Mouse (Mus musculus) liver, embryonic 13.5 days (tissue): ENCODE data around the gene Arhgap24. TPM values are rescaled to one million over a fixed set of nuclear protein-coding genes. Genes with fewer than 3 reads are reported as not detected.

Source experiments
- ATAC-seq: fragments of 200-750 bp; cut with Nextera tagmentation; 2 replicates; pipeline ENCODE4 v1.8.0; 2017; ENCODE audit warnings: low read depth, mild to moderate bottlenecking, moderate number of reproducible peaks, moderate library complexity
- DNase-seq: peaks from one replicate; pipeline ENCODE4 v3.0.0; 2022
- H3K27ac ChIP-seq: fragments of 300-500 bp; sonication (generic); 2 replicates; pipeline ENCODE4 v1.5.1; 2015; ENCODE audit warnings: moderate library complexity, mild to moderate bottlenecking, inconsistent platforms
- H3K27me3 ChIP-seq: fragments of 300-500 bp; sonication (generic); 2 replicates; pipeline ENCODE4 v1.6.1; 2015; ENCODE audit warnings: mild to moderate bottlenecking, inconsistent platforms
- H3K36me3 ChIP-seq: fragments of 300-500 bp; sonication (generic); 2 replicates; pipeline ENCODE4 v1.6.1; 2015; ENCODE audit warnings: mild to moderate bottlenecking, inconsistent platforms
- H3K4me1 ChIP-seq: fragments of 300-500 bp; sonication (generic); replicated peaks from 2 replicates; pipeline ENCODE4 v1.6.1; 2015; ENCODE audit warnings: inconsistent platforms
- H3K4me2 ChIP-seq: fragments of 300-500 bp; sonication (generic); 2 replicates; pipeline ENCODE4 v1.6.1; 2015; ENCODE audit warnings: inconsistent platforms, mild to moderate bottlenecking, moderate library complexity
- H3K4me3 ChIP-seq: fragments of 300-500 bp; sonication (generic); replicated peaks from 2 replicates; pipeline ENCODE4 v1.5.1; 2015; ENCODE audit warnings: mild to moderate bottlenecking, inconsistent platforms
- H3K9ac ChIP-seq: fragments of 300-500 bp; sonication (generic); 2 replicates; pipeline ENCODE4 v1.6.1; 2015; ENCODE audit warnings: mild to moderate bottlenecking, inconsistent platforms
- H3K9me3 ChIP-seq: fragments of 300-500 bp; sonication (generic); replicated peaks from 2 replicates; pipeline ENCODE4 v1.6.1; 2016; ENCODE audit warnings: inconsistent platforms
- WGBS: fragments of 180-500 bp; shearing (Covaris S2); methylation state at CpG from one replicate; pipeline ENCODE4 v1.1.7; 2015; ENCODE audit not compliant: insufficient replicate concordance; 5-methylcytosine and 5-hydroxymethylcytosine counted together
- polyA plus RNA-seq: library from polyadenylated mRNA; unstranded; fragments of >200 nt; fragmentation: Nextera tagmentation; extraction: Ambion mirVana; gene quantifications from 2 replicates; pipeline ENCODE4 v1.2.1, GENCODE M21; 2015

Arhgap24 gene
- polyA plus RNA-seq, 1 experiment from 2014 or later, result 2.0 TPM

DNA sequence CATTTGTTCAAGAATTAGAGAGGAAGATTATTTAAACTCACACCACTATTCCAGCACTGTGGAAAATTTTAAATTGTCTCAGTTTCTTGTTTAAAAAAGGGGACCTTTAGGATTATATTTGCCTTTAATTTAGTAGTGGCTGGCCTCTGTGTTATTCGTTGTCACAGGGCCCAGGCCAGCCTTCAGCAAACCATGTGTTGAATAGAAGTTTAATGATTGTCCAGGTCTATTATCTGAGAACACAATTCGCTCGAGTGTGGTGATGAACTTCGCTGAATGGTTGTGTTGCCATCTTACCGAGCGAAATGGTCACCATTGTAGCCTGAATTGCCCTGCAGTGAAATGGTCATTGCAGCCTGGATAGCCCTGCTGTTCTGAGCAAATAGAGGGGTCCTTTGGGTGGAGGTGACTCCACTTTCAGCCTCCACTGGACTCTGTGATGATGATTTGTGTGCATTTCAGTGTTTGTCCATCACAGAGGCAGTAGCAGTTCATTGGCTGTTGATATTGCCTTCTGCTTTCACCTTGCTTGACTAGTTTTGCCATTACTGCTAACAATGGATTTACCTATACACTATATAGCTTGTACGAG lies 329.3 kb downstream of the Arhgap24 start:
- Histone ChIP-seq H3K4me1 (no peaks in the 10 kb centered on the region), H3K36me3 (no peaks in the 10 kb centered on the region), H3K9me3 (no peaks in the 10 kb centered on the region), H3K27me3 (no peaks in the 10 kb centered on the region), H3K27ac (no peak overlapping the region), H3K9ac (no peak overlapping the region), H3K4me2 (no peak overlapping the region), H3K4me3 (no peak overlapping the region)
- no peak for ATAC-seq
- WGBS, result 68% methylated on average over 7 of the region's 7 CpGs
- no peak for DNase-seq

DNA sequence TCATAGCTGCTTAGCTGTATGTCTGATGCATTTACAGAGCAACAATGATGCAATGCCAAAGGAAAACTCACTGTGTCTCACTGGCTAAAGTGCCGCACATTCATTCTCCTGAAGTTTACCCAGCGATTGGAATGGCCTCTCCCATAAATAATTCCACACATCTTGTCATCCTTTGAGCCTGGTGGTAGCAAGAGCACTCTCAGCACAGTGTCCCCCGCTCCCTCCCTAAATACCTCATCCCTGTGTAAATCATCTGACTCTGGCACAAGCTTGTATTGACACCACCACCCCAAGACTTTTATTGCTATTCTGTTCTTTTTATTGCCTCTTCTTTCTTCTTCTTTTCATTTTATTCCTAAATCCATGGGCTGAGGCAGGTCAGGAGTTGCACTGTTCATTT lies 332.1 kb downstream of the Arhgap24 start:
- no peak overlapping the region for H3K4me3 ChIP-seq
- no peaks in the 10 kb centered on the region for H3K9me3 ChIP-seq
- H3K9ac ChIP-seq, result no peak overlapping the region
- H3K4me1 ChIP-seq, result no peaks in the 10 kb centered on the region
- no peak for ATAC-seq
- WGBS, result 52% methylated on average over 3 of the region's 3 CpGs
- H3K27me3 ChIP-seq, result no peaks in the 10 kb centered on the region
- no peak for DNase-seq
- no peak overlapping the region for H3K4me2 ChIP-seq
- no peak overlapping the region for H3K27ac ChIP-seq
- H3K36me3 ChIP-seq, result no peaks in the 10 kb centered on the region

DNA sequence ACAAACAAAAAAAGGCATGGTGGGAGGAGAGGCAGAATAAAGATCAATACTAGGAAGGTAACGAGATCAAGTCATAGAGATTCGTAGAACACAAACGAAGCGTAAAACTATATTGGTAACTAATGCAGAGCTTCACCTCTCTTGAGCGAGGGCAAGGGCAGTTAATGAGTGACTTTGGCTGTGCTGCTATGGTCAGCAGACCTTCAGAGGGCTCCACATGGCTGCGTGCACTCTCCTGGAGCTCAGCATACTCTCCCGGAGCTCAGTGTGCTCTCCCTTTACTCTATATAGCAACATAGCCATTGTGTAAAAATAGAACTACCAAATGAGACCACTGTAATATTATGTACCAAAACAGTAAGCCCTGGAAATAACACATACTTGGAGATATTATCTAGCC lies 336.4 kb downstream of the Arhgap24 start:
- Histone ChIP-seq H3K4me1 (no peaks in the 10 kb centered on the region), H3K4me2 (no peak overlapping the region), H3K27ac (no peak overlapping the region), H3K9me3 (no peaks in the 10 kb centered on the region), H3K9ac (no peak overlapping the region), H3K36me3 (no peaks in the 10 kb centered on the region), H3K27me3 (no peaks in the 10 kb centered on the region), H3K4me3 (no peak overlapping the region)
- 63% methylated on average over 7 of the region's 7 CpGs for WGBS
- DNase-seq, result no peak
- peak; percentile 73 for ATAC-seq

DNA sequence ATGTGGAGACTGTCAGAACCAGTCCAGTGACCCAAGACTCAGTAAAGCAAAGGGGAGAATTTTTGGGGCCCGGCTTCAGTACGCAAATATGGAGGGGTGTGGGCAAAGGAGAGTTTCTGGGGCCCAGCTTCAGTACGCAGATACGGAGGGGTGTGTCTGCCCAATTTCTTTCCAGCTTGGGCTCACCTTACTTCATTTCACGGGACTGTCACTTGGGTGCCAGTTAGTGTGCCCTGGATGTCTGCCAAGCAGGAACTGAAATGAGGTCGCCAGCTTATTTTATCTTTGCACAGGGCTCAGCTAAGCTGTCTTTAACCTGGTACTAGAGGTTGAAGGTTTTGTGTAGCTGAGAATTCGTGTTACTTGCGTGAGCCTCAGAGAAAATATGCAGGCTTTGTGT lies 344.3 kb downstream of the Arhgap24 start:
- Histone ChIP-seq H3K27ac (no peak overlapping the region), H3K4me3 (no peak overlapping the region), H3K4me1 (no peaks in the 10 kb centered on the region), H3K27me3 (no peaks in the 10 kb centered on the region), H3K4me2 (no peak overlapping the region), H3K9ac (no peak overlapping the region), H3K36me3 (no peaks in the 10 kb centered on the region), H3K9me3 (no peaks in the 10 kb centered on the region)
- no peak for DNase-seq
- no peak for ATAC-seq
- 67% methylated on average over 8 of the region's 8 CpGs for WGBS

DNA sequence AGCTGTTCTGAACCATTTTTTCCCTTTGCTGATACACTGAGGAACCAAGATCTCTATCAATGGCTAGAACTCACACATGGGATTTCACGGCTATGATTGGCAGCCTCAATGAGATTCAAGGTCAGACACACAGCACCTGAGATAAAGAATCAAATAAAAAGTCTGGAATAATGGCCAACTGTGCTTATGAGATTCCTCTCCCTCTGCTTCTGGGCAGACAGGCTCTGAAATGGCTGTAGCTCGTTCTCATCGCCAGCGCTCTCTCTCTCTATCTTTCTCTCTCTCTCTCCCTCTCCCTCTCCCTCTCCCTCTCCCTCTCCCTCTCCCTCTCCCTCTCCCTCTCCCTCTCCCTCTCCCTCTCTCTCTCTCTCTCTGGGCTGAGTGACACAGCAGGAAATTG lies 357.9 kb downstream of the Arhgap24 start:
- Histone ChIP-seq H3K9me3 (no peaks in the 10 kb centered on the region), H3K4me1 (no peaks in the 10 kb centered on the region), H3K27me3 (no peaks in the 10 kb centered on the region), H3K4me2 (no peak overlapping the region), H3K4me3 (no peak overlapping the region), H3K9ac (no peak overlapping the region), H3K27ac (no peak overlapping the region), H3K36me3 (no peaks in the 10 kb centered on the region)
- no peak for ATAC-seq
- 69% methylated on average over 4 of the region's 4 CpGs for WGBS
- no peak for DNase-seq

DNA sequence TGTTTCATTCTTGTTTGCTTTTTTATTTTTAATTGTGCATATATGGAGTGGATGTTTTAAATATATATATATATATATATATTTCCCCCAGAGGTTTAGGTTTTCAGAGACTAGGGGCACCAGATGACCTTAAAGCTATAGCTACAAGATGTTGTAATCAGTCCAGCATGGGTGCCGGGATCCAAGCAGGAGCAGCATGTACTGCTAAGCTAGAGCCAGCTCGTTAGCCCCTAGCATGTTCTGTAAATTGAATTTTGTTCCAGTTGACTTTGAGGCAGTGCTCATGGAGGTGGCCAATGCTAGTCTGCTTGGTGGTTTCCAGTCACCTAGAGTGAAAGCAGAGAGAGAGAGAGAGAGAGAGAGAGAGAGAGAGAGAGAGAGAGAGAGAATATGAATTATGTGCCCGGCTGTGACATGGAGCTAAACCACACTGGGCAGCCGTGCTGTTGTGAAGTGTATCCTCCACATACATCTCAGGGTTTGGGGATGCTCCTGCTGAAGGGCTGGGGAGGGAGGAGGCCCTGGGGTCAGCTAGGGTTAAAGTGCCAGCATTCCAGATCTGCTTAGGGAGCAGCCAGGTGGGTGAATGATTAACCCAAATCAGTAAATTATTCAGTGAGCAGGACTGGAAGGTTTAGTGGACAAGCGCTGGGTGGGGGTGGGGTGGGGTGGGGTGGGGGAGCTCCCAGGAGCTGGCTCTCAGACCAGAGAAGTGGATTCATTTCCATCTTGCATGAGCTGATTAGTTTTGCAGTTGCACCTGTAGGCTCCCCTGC lies 362.9 kb downstream of the Arhgap24 start:
- Histone ChIP-seq H3K4me1 (no peaks in the 10 kb centered on the region), H3K36me3 (no peaks in the 10 kb centered on the region), H3K27ac (no peak overlapping the region; the same call in 1 of the 2 replicates), H3K4me2 (no peak overlapping the region), H3K27me3 (no peaks in the 10 kb centered on the region), H3K4me3 (no peak overlapping the region), H3K9ac (no peak overlapping the region), H3K9me3 (no peaks in the 10 kb centered on the region)
- ATAC-seq, result peak; percentile 75
- DNase-seq, result no peak
- WGBS, result 38% methylated on average over 5 of the region's 5 CpGs

DNA sequence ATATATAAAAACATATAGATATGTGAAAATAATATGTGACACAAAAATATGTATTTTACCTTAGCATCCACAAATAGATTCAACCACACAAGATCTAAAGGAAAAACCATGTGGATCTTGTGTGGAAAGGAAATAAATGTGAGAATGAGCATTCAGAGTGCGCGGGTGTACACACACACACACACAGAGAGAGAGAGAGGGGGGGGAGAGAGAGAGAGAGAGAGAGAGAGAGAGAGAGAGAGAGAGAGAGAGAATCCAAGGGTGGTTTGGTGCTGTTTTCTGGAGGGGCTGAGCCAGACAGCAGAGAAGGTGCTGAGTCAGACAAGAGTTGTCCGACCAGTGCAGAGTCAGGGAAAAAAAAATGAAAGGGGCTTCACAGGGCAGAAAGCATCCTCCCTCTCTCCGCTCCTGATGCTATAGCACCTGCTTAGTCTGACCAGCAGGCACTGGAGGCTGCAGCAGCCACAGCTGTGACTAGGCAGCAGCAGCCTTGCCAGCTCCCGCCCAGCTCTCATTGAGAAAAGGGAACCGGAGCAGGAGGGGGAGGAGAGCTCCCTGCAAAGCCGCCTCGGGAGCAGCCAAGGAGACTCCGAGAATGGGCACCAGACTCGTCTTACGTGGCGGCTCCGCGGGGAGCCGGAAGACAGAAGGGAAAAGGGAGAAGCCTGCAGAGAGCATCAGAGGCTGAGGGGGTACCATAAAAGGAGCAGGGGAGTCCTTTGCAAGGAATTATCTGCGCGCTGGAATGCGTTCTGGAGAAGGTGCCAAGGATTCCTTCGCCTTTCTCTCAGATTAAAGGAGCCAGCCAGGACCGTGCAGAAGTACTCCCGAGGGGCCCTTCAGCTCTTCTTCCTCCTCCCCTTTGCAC lies 363.8 kb downstream of the Arhgap24 start:
- Histone ChIP-seq H3K27me3 (no peaks in the 10 kb centered on the region), H3K4me3 (peak overlapping the region; percentile 39), H3K36me3 (no peaks in the 10 kb centered on the region), H3K27ac (no peak overlapping the region), H3K4me1 (no peaks in the 10 kb centered on the region), H3K9ac (no peak overlapping the region), H3K9me3 (no peaks in the 10 kb centered on the region), H3K4me2 (peak overlapping the region; percentile 56)
- ATAC-seq (peak; percentile 57), DNase-seq (no peak)
- 2% methylated on average over 21 of the region's 21 CpGs for WGBS

DNA sequence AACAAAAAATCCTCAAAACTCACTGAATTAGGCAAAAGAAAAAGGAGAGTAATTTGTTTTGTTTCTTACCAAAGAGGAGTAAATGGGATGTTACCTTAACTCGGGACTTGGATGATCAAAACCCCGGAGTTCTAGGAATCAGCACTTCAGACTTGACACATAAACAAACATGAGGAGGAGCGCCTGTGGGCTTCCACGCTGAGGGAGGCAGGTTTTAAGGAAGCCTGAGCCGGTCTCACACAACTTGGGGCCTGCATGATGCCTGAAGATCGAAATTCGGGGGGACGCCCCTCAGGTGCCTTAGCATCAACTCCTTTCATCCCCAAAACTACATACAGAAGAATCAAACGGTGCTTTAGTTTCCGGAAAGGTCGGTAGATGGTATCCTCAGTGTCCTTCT lies 364.6 kb downstream of the Arhgap24 start:
- Histone ChIP-seq H3K36me3 (no peaks in the 10 kb centered on the region), H3K27me3 (no peaks in the 10 kb centered on the region), H3K9me3 (no peaks in the 10 kb centered on the region), H3K27ac (no peak overlapping the region), H3K9ac (no peak overlapping the region), H3K4me2 (peak overlapping the region; percentile 56; the same call in 1 of the 2 replicates), H3K4me3 (0 out of 2 replicates have a peak overlapping the region, but pooled peaks have one; percentile 39), H3K4me1 (no peaks in the 10 kb centered on the region)
- WGBS, result 18% methylated on average over 11 of the region's 11 CpGs
- ATAC-seq, result no peak
- no peak for DNase-seq

DNA sequence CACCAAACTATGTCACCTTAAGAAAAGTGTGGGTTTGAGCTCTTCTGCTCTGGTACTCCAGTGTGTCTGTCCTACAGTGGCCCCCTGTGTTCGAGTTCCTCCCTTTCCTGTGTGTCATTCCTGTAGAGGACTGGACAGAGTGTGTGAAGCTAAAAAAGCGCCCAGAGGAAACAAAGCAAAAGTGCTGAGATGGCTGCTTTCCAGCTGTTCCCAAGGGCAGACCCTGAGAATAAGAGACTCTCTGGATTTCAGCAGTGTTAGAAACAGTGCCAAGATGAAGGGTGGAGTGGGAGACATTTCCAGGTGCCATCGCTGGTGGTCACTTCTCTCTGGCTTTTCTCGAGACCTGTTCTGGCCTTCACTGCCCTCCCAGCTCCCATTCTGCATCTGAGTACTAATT lies 366.7 kb downstream of the Arhgap24 start:
- no peak overlapping the region for H3K4me2 ChIP-seq
- H3K4me1 ChIP-seq, result no peaks in the 10 kb centered on the region
- whole genome bisulfite sequencing, result 47% methylated on average over 4 of the region's 4 CpGs
- DNase-seq (no peak), ATAC-seq (no peak)
- no peak overlapping the region for H3K27ac ChIP-seq
- no peaks in the 10 kb centered on the region for H3K9me3 ChIP-seq
- H3K9ac ChIP-seq, result no peak overlapping the region
- no peaks in the 10 kb centered on the region for H3K27me3 ChIP-seq
- H3K4me3 ChIP-seq, result no peak overlapping the region
- H3K36me3 ChIP-seq, result no peaks in the 10 kb centered on the region

DNA sequence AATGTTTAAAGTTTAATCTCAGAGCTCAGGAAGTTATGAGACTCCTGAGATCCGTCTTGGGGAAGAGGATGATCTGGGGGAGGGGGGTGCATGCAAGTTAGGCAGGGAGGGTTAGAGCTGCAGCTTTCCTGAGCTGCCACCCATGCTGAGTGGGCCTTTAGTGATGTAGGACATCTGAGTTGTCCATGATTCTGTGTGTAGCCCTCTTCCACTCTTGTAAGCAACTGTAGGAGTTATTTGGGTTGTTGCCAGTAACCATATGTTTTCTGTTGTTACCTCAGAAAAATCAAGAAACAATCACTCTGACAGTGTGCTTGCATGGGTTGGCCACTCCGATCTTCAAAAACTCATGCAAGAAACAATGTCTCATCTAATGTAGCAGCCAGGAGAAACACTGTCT lies 370.6 kb downstream of the Arhgap24 start:
- no peaks in the 10 kb centered on the region for H3K36me3 ChIP-seq
- 57% methylated on average over 2 of the region's 2 CpGs for WGBS

DNA sequence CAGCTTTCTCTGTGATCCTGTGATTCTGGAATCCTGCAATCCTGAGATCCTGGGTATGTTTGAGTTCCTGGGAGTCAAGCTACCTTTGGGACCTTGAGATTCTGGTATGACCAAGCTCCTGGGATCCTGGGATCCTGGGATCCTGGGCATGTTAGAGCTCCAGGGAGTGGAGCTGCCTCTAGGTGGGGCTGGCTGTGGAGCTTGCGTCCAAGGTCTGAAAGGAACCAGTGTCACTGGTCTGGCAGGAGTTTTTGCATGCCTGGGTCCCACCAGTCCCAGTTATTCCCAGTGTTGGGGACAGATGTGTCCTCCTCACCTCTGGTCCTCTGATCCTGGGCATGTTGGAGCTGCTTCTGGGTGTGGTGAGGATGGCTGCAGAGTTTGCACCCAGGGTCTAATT lies 372.6 kb downstream of the Arhgap24 start:
- Histone ChIP-seq H3K27ac (no peak overlapping the region), H3K9ac (no peak overlapping the region), H3K4me2 (no peak overlapping the region), H3K9me3 (no peaks in the 10 kb centered on the region), H3K36me3 (no peaks in the 10 kb centered on the region), H3K4me3 (no peak overlapping the region), H3K4me1 (no peaks in the 10 kb centered on the region), H3K27me3 (no peaks in the 10 kb centered on the region)
- DNase-seq (no peak), ATAC-seq (no peak)
- 58% methylated on average over 1 of the region's 1 CpGs for WGBS

More for the DNA sequence above, 370.6 kb downstream of the Arhgap24 start:
- H3K4me2 ChIP-seq, result no peak overlapping the region
- no peaks in the 10 kb centered on the region for H3K9me3 ChIP-seq
- no peak overlapping the region for H3K27ac ChIP-seq
- DNase-seq (no peak), ATAC-seq (no peak)
- no peak overlapping the region for H3K9ac ChIP-seq
- no peaks in the 10 kb centered on the region for H3K4me1 ChIP-seq
- H3K4me3 ChIP-seq, result no peak overlapping the region
- H3K27me3 ChIP-seq, result no peaks in the 10 kb centered on the region
